Mouse (Mus musculus) liver (tissue): ENCODE data around the gene Lsmem1.

ENCODE experiments used
- DNase-seq: peaks from one replicate; pipeline ENCODE4 v3.0.0-alpha.2; 2020; ENCODE audit warnings: mixed read lengths

Lsmem1 gene

GRCm38 (mm10) chr12:40199302-40199701 is at the start of gene Lsmem1:
Lsmem1 (minus strand) TSS chr12:40199490.
- no peak for DNase-seq

- no peak for DNase-seq
Observed at GRCm38 (mm10) chr12:40248454-40249180, 49.3 kb upstream of the Lsmem1 start, which contains the start of gene Ifrd1. Ifrd1 (minus strand) TSS chr12:40248504.

GRCm38 (mm10) chr12:40247976-40248375 is 48.7 kb upstream of the Lsmem1 start:
- peak; percentile 64 for DNase-seq

GRCm38 (mm10) chr12:40247384-40247783 is 48.1 kb upstream of the Lsmem1 start:
- DNase-seq, result no peak

- DNase-seq, result no peak
Observed at GRCm38 (mm10) chr12:40245434-40245970, 46.2 kb upstream of the Lsmem1 start.

GRCm38 (mm10) chr12:40244926-40245325 is 45.6 kb upstream of the Lsmem1 start:
- DNase-seq, result no peak

- DNase-seq, result no peak
Observed at GRCm38 (mm10) chr12:40243821-40244221, 44.5 kb upstream of the Lsmem1 start.

- no peak for DNase-seq
Observed at GRCm38 (mm10) chr12:40243241-40243640, 44.0 kb upstream of the Lsmem1 start.

GRCm38 (mm10) chr12:40239161-40239560 is 39.9 kb upstream of the Lsmem1 start:
- DNase-seq, result no peak

GRCm38 (mm10) chr12:40232231-40232630 is 32.9 kb upstream of the Lsmem1 start:
- no peak for DNase-seq

- DNase-seq, result no peak
Observed at GRCm38 (mm10) chr12:40231632-40232031, 32.3 kb upstream of the Lsmem1 start.

GRCm38 (mm10) chr12:40224171-40224880 is 25.0 kb upstream of the Lsmem1 start:
- no peak for DNase-seq

- no peak for DNase-seq
Observed at GRCm38 (mm10) chr12:40223676-40224075, 24.4 kb upstream of the Lsmem1 start.

- DNase-seq, result peak; percentile 99
Observed at GRCm38 (mm10) chr12:40223082-40223619, 23.9 kb upstream of the Lsmem1 start.

GRCm38 (mm10) chr12:40222251-40223081 is 23.2 kb upstream of the Lsmem1 start:
- peak; percentile 93 for DNase-seq

- DNase-seq, result no peak
Observed at GRCm38 (mm10) chr12:40221611-40222010, 22.3 kb upstream of the Lsmem1 start.

GRCm38 (mm10) chr12:40220896-40221295 is 21.6 kb upstream of the Lsmem1 start:
- DNase-seq, result no peak

GRCm38 (mm10) chr12:40220001-40220570 is 20.8 kb upstream of the Lsmem1 start:
- no peak for DNase-seq

GRCm38 (mm10) chr12:40218430-40218945 is 19.2 kb upstream of the Lsmem1 start:
- DNase-seq, result no peak

GRCm38 (mm10) chr12:40217776-40218175 is 18.5 kb upstream of the Lsmem1 start:
- no peak for DNase-seq

GRCm38 (mm10) chr12:40214888-40215876 is 15.9 kb upstream of the Lsmem1 start:
- DNase-seq, result no peak
